16 mouse cellular contexts compared by ENCODE assay signal in genomic region chr13:6583499-6584125, GRCm38 (mm10). TPM values are rescaled to one million over a fixed set of nuclear protein-coding genes. Genes with fewer than 3 reads are reported as not detected.
A peak's percentile ranks its signal among the peaks of the same experiment; 100 is the strongest.
DNase-seq lines count a peak whose midpoint lies in the region; ATAC-seq and TF ChIP-seq lines count a peak whose summit lies in the region.
"Had no signal": no experiment of that assay in that cellular context is flagged by ENCODE, and none has a peak within 500 bp of the region (broad histone marks: within the 10 kb centered on the region; RNA-seq: fewer than 3 reads in every experiment).

No protein-coding gene starts in this region.

- H3K9ac ChIP-seq in kidney, embryonic 14.5 days (ENCODE audit: low read depth, low read length) = no peak overlapping the region
- no peak overlapping the region for H3K9ac ChIP-seq in midbrain, embryonic 11.5 days (ENCODE audit: low read length)
- no peak overlapping the region for H3K9ac ChIP-seq in midbrain, embryonic 16.5 days (ENCODE audit: low read depth, low read length)
- no peak overlapping the region for H3K9ac ChIP-seq in embryonic facial prominence, embryonic 11.5 days (replicated peaks; ENCODE audit: low read length)
- H3K9ac ChIP-seq: heart, embryonic 13.5 days; liver, embryonic 12.5 days; midbrain, embryonic 13.5 days; neural tube, embryonic 12.5 days had no signal

- H3K27ac ChIP-seq in kidney, embryonic 14.5 days (ENCODE audit: low read depth, low read length) = no peak overlapping the region
- H3K27ac ChIP-seq in midbrain, embryonic 11.5 days (ENCODE audit: low read depth, low read length) = no peak overlapping the region
- no peak overlapping the region for H3K27ac ChIP-seq in midbrain, embryonic 16.5 days (ENCODE audit: low read length)
- H3K27ac ChIP-seq in embryonic facial prominence, embryonic 11.5 days (replicated peaks; ENCODE audit: low read depth, low read length) = no peak overlapping the region
- H3K27ac ChIP-seq in thymus, adult 2 months (ENCODE audit: control insufficient read depth, insufficient read depth, low read length) = no peak overlapping the region
- H3K27ac ChIP-seq: heart, embryonic 13.5 days; liver, embryonic 12.5 days; midbrain, embryonic 13.5 days; neural tube, embryonic 12.5 days had no signal

- no peaks in the 10 kb centered on the region for H3K9me3 ChIP-seq in kidney, embryonic 14.5 days (ENCODE audit: control insufficient read depth, low read length)
- no peaks in the 10 kb centered on the region for H3K9me3 ChIP-seq in midbrain, embryonic 11.5 days (ENCODE audit: control insufficient read depth, low read length)
- no peaks in the 10 kb centered on the region for H3K9me3 ChIP-seq in midbrain, embryonic 16.5 days (replicated peaks; ENCODE audit: control insufficient read depth, low read length, poor library complexity, severe bottlenecking)
- no peaks in the 10 kb centered on the region for H3K9me3 ChIP-seq in embryonic facial prominence, embryonic 11.5 days (replicated peaks; ENCODE audit: control insufficient read depth, low read length)
- H3K9me3 ChIP-seq: heart, embryonic 13.5 days; liver, embryonic 12.5 days; midbrain, embryonic 13.5 days; neural tube, embryonic 12.5 days had no signal

- no peak for TF ChIP-seq POLR2A in myocyte (IDR thresholded peaks at IDR 0.05; ENCODE audit: insufficient read length, low read depth)
- TF ChIP-seq POLR2A in thymus, adult 2 months (IDR thresholded peaks at IDR 0.05; ENCODE audit: control insufficient read depth, extremely low read depth, insufficient read depth, low read length, poor library complexity) = no peak

- no peak overlapping the region for H3K4me3 ChIP-seq in kidney, embryonic 14.5 days (ENCODE audit: low read length)
- H3K4me3 ChIP-seq in midbrain, embryonic 11.5 days (ENCODE audit: low read depth, low read length) = no peak overlapping the region
- H3K4me3 ChIP-seq in midbrain, embryonic 16.5 days (ENCODE audit: low read depth, low read length) = no peak overlapping the region
- H3K4me3 ChIP-seq in embryonic facial prominence, embryonic 11.5 days (ENCODE audit: low read depth, low read length) = no peak overlapping the region
- H3K4me3 ChIP-seq in myocyte = no peak overlapping the region
- H3K4me3 ChIP-seq in thymus, adult 2 months (ENCODE audit: control insufficient read depth, insufficient read depth, low read length) = no peak overlapping the region
- H3K4me3 ChIP-seq: heart, embryonic 13.5 days; liver, embryonic 12.5 days; midbrain, embryonic 13.5 days; neural tube, embryonic 12.5 days had no signal

- 52% methylated on average over 4 of the region's 4 CpGs for WGBS in kidney, embryonic 14.5 days
- WGBS in midbrain, embryonic 11.5 days = 85% methylated on average over 4 of the region's 4 CpGs
- WGBS in midbrain, embryonic 16.5 days = 85% methylated on average over 4 of the region's 4 CpGs
- WGBS in embryonic facial prominence, embryonic 11.5 days = 73% methylated on average over 4 of the region's 4 CpGs
- 99% methylated on average over 4 of the region's 4 CpGs for WGBS in thymus, adult 2 months

- no peaks in the 10 kb centered on the region for H3K79me2 ChIP-seq in myocyte (ENCODE audit: control insufficient read depth, insufficient read depth)

- H3K36me3 ChIP-seq in kidney, embryonic 14.5 days (ENCODE audit: control insufficient read depth, insufficient read depth, low read length) = peaks cover 29% of the 10 kb centered on the region; the same call in 1 of the 2 replicates
- peaks cover 3% of the 10 kb centered on the region; the same call in 1 of the 2 replicates for H3K36me3 ChIP-seq in midbrain, embryonic 11.5 days (ENCODE audit: control insufficient read depth, insufficient read depth, low read length)
- peaks cover 21% of the 10 kb centered on the region for H3K36me3 ChIP-seq in midbrain, embryonic 16.5 days (ENCODE audit: control insufficient read depth, insufficient read depth, low read length)
- H3K36me3 ChIP-seq in embryonic facial prominence, embryonic 11.5 days (replicated peaks; ENCODE audit: control insufficient read depth, insufficient read depth, low read depth, low read length) = no peaks in the 10 kb centered on the region; the same call in 1 of the 2 replicates
- H3K36me3 ChIP-seq in myocyte (ENCODE audit: control insufficient read depth, insufficient read depth) = peaks cover 48% of the 10 kb centered on the region
- peaks cover 47% of the 10 kb centered on the region for H3K36me3 ChIP-seq in thymus, adult 2 months (ENCODE audit: control insufficient read depth, insufficient read depth, low read length)

- H3ac ChIP-seq in myocyte (ENCODE audit: control insufficient read depth, insufficient read length) = no peak overlapping the region

- peak; percentile 76; the same call in 1 of the 2 replicates for ATAC-seq in kidney, embryonic 14.5 days (ENCODE audit: low FRiP score, low TSS enrichment)
- peak; percentile 52; the same call in 1 of the 2 replicates for ATAC-seq in midbrain, embryonic 11.5 days (ENCODE audit: low FRiP score)
- no peak for ATAC-seq in midbrain, embryonic 16.5 days
- ATAC-seq in embryonic facial prominence, embryonic 11.5 days (replicated peaks; ENCODE audit: insufficient number of reproducible peaks, low FRiP score, low TSS enrichment, low read depth) = no peak
- ATAC-seq: liver, embryonic 12.5 days; midbrain, embryonic 13.5 days had no signal

- no peaks in the 10 kb centered on the region for H3K27me3 ChIP-seq in kidney, embryonic 14.5 days (ENCODE audit: control insufficient read depth, insufficient read depth, low read length)
- no peaks in the 10 kb centered on the region for H3K27me3 ChIP-seq in midbrain, embryonic 11.5 days (ENCODE audit: control insufficient read depth, insufficient read depth, low read length)
- H3K27me3 ChIP-seq in midbrain, embryonic 16.5 days (ENCODE audit: control insufficient read depth, insufficient read depth, low read depth, low read length) = no peaks in the 10 kb centered on the region
- H3K27me3 ChIP-seq in embryonic facial prominence, embryonic 11.5 days (ENCODE audit: control insufficient read depth, insufficient read depth, low read length) = no peaks in the 10 kb centered on the region
- no peaks in the 10 kb centered on the region for H3K27me3 ChIP-seq in myocyte (ENCODE audit: control insufficient read depth, insufficient read depth, insufficient read length)
- no peaks in the 10 kb centered on the region for H3K27me3 ChIP-seq in thymus, adult 2 months (ENCODE audit: control insufficient read depth, insufficient read depth, low read length)
- H3K27me3 ChIP-seq: heart, embryonic 13.5 days; liver, embryonic 12.5 days; midbrain, embryonic 13.5 days; neural tube, embryonic 12.5 days had no signal

- H3K4me1 ChIP-seq in kidney, embryonic 14.5 days (ENCODE audit: control insufficient read depth, insufficient read depth, low read length) = no peaks in the 10 kb centered on the region
- no peaks in the 10 kb centered on the region for H3K4me1 ChIP-seq in midbrain, embryonic 11.5 days (ENCODE audit: control insufficient read depth, insufficient read depth, low read length)
- H3K4me1 ChIP-seq in midbrain, embryonic 16.5 days (ENCODE audit: control insufficient read depth, insufficient read depth, low read length) = no peaks in the 10 kb centered on the region
- no peaks in the 10 kb centered on the region for H3K4me1 ChIP-seq in embryonic facial prominence, embryonic 11.5 days (ENCODE audit: control insufficient read depth, insufficient read depth, low read length)
- no peaks in the 10 kb centered on the region for H3K4me1 ChIP-seq in thymus, adult 2 months (replicated peaks; ENCODE audit: control insufficient read depth, insufficient read depth, low read length)
- H3K4me1 ChIP-seq: heart, embryonic 13.5 days; midbrain, embryonic 13.5 days; neural tube, embryonic 12.5 days had no signal

- no peak overlapping the region for H3K4me2 ChIP-seq in kidney, embryonic 14.5 days (replicated peaks; ENCODE audit: low read depth, low read length)
- H3K4me2 ChIP-seq in midbrain, embryonic 11.5 days = no peak overlapping the region
- H3K4me2 ChIP-seq in midbrain, embryonic 16.5 days (ENCODE audit: low read length) = no peak overlapping the region
- H3K4me2 ChIP-seq in embryonic facial prominence, embryonic 11.5 days (ENCODE audit: low read depth, low read length) = no peak overlapping the region
- no peak overlapping the region for H3K4me2 ChIP-seq in myocyte (ENCODE audit: low read depth)
- H3K4me2 ChIP-seq: heart, embryonic 13.5 days; liver, embryonic 12.5 days; midbrain, embryonic 13.5 days; neural tube, embryonic 12.5 days had no signal

- no peak for TF ChIP-seq CTCF in thymus, adult 2 months (IDR thresholded peaks at IDR 0.05; ENCODE audit: borderline replicate concordance, control insufficient read depth, extremely low read depth, insufficient read depth, low read length, poor library complexity)

- no peak for DNase-seq in kidney, adult 11 months
- DNase-seq in midbrain, embryonic 11.5 days (ENCODE audit: low spot score, missing footprints) = no peak
- DNase-seq in embryonic facial prominence, embryonic 11.5 days (ENCODE audit: low spot score) = peak; percentile 11
- no peak for DNase-seq in thymus, adult 2 months
- DNase-seq: cerebellum, adult 9-11 months; heart, postnatal 4 days; kidney, adult 2 months; lung, postnatal 36 days; thymus, postnatal 14 days had no signal

TF ChIP-seq in myocyte, 11 proteins besides CTCF, POLR2A, EP300 and RAD21:
- TF ChIP-seq POLR2AphosphoS2 (IDR thresholded peaks at IDR 0.05; ENCODE audit: insufficient read length, low read depth) = peak; percentile 58
- no peak for TF ChIP-seq MYOD1 (IDR thresholded peaks at IDR 0.05; ENCODE audit: control insufficient read depth in 1 of 3, insufficient read length in 2 of 3, low read depth in 2 of 3)
TF ChIP-seq in myocyte: peak in this region for 1.

RNA-seq across cellular contexts. Expression of gene Pitrm1, which starts 35.7 kb away (rescaled TPM):
- polyA plus RNA-seq in kidney, embryonic 14.5 days (2014; fragmentation: Nextera tagmentation; extraction: Ambion mirVana) = 92.8 and 142 TPM in 2 replicates
- polyA plus RNA-seq in midbrain, embryonic 11.5 days (2014; fragmentation: Nextera tagmentation; extraction: Ambion mirVana) = 98.7 and 109 TPM in 2 replicates
- 44.3 and 46.9 TPM in 2 replicates for polyA plus RNA-seq in midbrain, embryonic 16.5 days (2015; fragmentation: Nextera tagmentation; extraction: Ambion mirVana)
- 141 and 153 TPM in 2 replicates for polyA plus RNA-seq in embryonic facial prominence, embryonic 11.5 days (2014; fragmentation: Nextera tagmentation; extraction: Ambion mirVana)
- 34.4 TPM for polyA plus RNA-seq in myocyte (2012; fragmentation: generic; extraction: Trizol)
- polyA plus RNA-seq in thymus, adult 2 months (2012; rRNA removed) = 47.3 and 55.6 TPM in 2 replicates

Comparison
In these comparisons a context has a peak if more than half of its experiments do, and no peak if none do; other contexts are left out.
1. ATAC-seq: peak in kidney, embryonic 14.5 days (single experiment) and midbrain, embryonic 11.5 days (single experiment); none in midbrain, embryonic 16.5 days (single experiment) and embryonic facial prominence, embryonic 11.5 days (single experiment).